Mouse (Mus musculus): ENCODE data around the gene Trex2. TPM values are rescaled to one million over a fixed set of nuclear protein-coding genes. Genes with fewer than 3 reads are reported as not detected.

Gene Trex2
- total and polyA plus RNA-seq, 3 experiments = not detected

- H3K4me1 ChIP-seq (ENCODE audit: insufficient read depth, low read depth, low read length) = no peaks in the 10 kb centered on the region
- TF ChIP-seq GATA2 (IDR thresholded peaks at IDR 0.05; ENCODE audit: borderline replicate concordance, low read depth, low read length) (no peak), TAL1 (conservative IDR thresholded peaks at IDR 0.05; ENCODE audit: low read depth, low read length) (no peak), CTCF (IDR thresholded peaks at IDR 0.05; ENCODE audit: low read depth, low read length) (no peak)
- no peak for DNase-seq (ENCODE audit: low spot score)
- ATAC-seq (ENCODE audit: extremely low read depth, insufficient number of reproducible peaks, low FRiP score, poor library complexity, severe bottlenecking) = no peak
- H3K36me3 ChIP-seq (replicated peaks) = no peaks in the 10 kb centered on the region
- no peaks in the 10 kb centered on the region for H3K9me3 ChIP-seq (replicated peaks)
- H3K27me3 ChIP-seq (ENCODE audit: insufficient read depth, low read length) = peaks cover 8% of the 10 kb centered on the region
- no peak overlapping the region for H3K4me3 ChIP-seq (ENCODE audit: low read depth, low read length)
Observed at GRCm38 (mm10) chrX:73468752-73469151, 33.6 kb upstream of the Trex2 start.

GRCm38 (mm10) chrX:73468330-73468729 lies 33.2 kb upstream of the Trex2 start:
- TF ChIP-seq TAL1 (conservative IDR thresholded peaks at IDR 0.05; ENCODE audit: low read depth, low read length) (no peak), POLR2AphosphoS5 (IDR thresholded peaks at IDR 0.05; ENCODE audit: insufficient replicate concordance, low read depth, low read length) (no peak), GATA1 (IDR thresholded peaks at IDR 0.05; ENCODE audit: borderline replicate concordance, low read length) (no peak), GATA2 (IDR thresholded peaks at IDR 0.05; ENCODE audit: borderline replicate concordance, low read depth, low read length) (no peak), CTCF (IDR thresholded peaks at IDR 0.05; ENCODE audit: low read depth, low read length) (no peak)
- Histone ChIP-seq H3K9me3 (replicated peaks) (no peaks in the 10 kb centered on the region), H3K4me3 (ENCODE audit: low read depth, low read length) (no peak overlapping the region), H3K36me3 (replicated peaks) (no peaks in the 10 kb centered on the region), H3K4me1 (ENCODE audit: insufficient read depth, low read depth, low read length) (no peaks in the 10 kb centered on the region), H3K27me3 (ENCODE audit: insufficient read depth, low read length) (peaks cover 8% of the 10 kb centered on the region)
- DNase-seq (ENCODE audit: low spot score) (no peak), ATAC-seq (ENCODE audit: extremely low read depth, insufficient number of reproducible peaks, low FRiP score, poor library complexity, severe bottlenecking) (no peak)

- Histone ChIP-seq H3K4me1 (ENCODE audit: insufficient read depth, low read depth, low read length) (no peaks in the 10 kb centered on the region), H3K9me3 (replicated peaks) (no peaks in the 10 kb centered on the region), H3K4me3 (ENCODE audit: low read depth, low read length) (no peak overlapping the region), H3K27me3 (ENCODE audit: insufficient read depth, low read length) (peaks cover 8% of the 10 kb centered on the region), H3K36me3 (replicated peaks) (no peaks in the 10 kb centered on the region)
- ATAC-seq (ENCODE audit: extremely low read depth, insufficient number of reproducible peaks, low FRiP score, poor library complexity, severe bottlenecking) (no peak), DNase-seq (ENCODE audit: low spot score) (no peak)
- no peak for TF ChIP-seq GATA2 (IDR thresholded peaks at IDR 0.05; ENCODE audit: borderline replicate concordance, low read depth, low read length)
- no peak for TF ChIP-seq POLR2AphosphoS5 (IDR thresholded peaks at IDR 0.05; ENCODE audit: insufficient replicate concordance, low read depth, low read length)
- no peak for TF ChIP-seq TAL1 (conservative IDR thresholded peaks at IDR 0.05; ENCODE audit: low read depth, low read length)
- no peak for TF ChIP-seq CTCF (IDR thresholded peaks at IDR 0.05; ENCODE audit: low read depth, low read length)
- no peak for TF ChIP-seq GATA1 (IDR thresholded peaks at IDR 0.05; ENCODE audit: borderline replicate concordance, low read length)
Observed at GRCm38 (mm10) chrX:73467446-73468241, 32.5 kb upstream of the Trex2 start.

GRCm38 (mm10) chrX:73465483-73466186 lies 30.5 kb upstream of the Trex2 start:
- no peaks in the 10 kb centered on the region for H3K36me3 ChIP-seq (replicated peaks)
- TF ChIP-seq GATA1 (IDR thresholded peaks at IDR 0.05; ENCODE audit: borderline replicate concordance, low read length) (no peak), TAL1 (conservative IDR thresholded peaks at IDR 0.05; ENCODE audit: low read depth, low read length) (no peak), GATA2 (IDR thresholded peaks at IDR 0.05; ENCODE audit: borderline replicate concordance, low read depth, low read length) (no peak), CTCF (IDR thresholded peaks at IDR 0.05; ENCODE audit: low read depth, low read length) (no peak), POLR2AphosphoS5 (IDR thresholded peaks at IDR 0.05; ENCODE audit: insufficient replicate concordance, low read depth, low read length) (no peak)
- no peak overlapping the region for H3K4me3 ChIP-seq (ENCODE audit: low read depth, low read length)
- DNase-seq (ENCODE audit: low spot score) (no peak), ATAC-seq (ENCODE audit: extremely low read depth, insufficient number of reproducible peaks, low FRiP score, poor library complexity, severe bottlenecking) (no peak)
- H3K9me3 ChIP-seq (replicated peaks) = no peaks in the 10 kb centered on the region
- no peaks in the 10 kb centered on the region for H3K4me1 ChIP-seq (ENCODE audit: insufficient read depth, low read depth, low read length)
- H3K27me3 ChIP-seq (ENCODE audit: insufficient read depth, low read length) = peaks cover 8% of the 10 kb centered on the region

- Histone ChIP-seq H3K27me3 (ENCODE audit: insufficient read depth, low read length) (peaks cover 2% of the 10 kb centered on the region; the same call in 1 of the 2 replicates), H3K36me3 (replicated peaks) (peaks cover 16% of the 10 kb centered on the region), H3K4me3 (ENCODE audit: low read depth, low read length) (no peak overlapping the region), H3K4me1 (ENCODE audit: insufficient read depth, low read depth, low read length) (peaks cover 10% of the 10 kb centered on the region), H3K9me3 (replicated peaks) (no peaks in the 10 kb centered on the region)
- DNase-seq (ENCODE audit: low spot score) (no peak), ATAC-seq (ENCODE audit: extremely low read depth, insufficient number of reproducible peaks, low FRiP score, poor library complexity, severe bottlenecking) (no peak)
- TF ChIP-seq POLR2AphosphoS5 (IDR thresholded peaks at IDR 0.05; ENCODE audit: insufficient replicate concordance, low read depth, low read length) = no peak
- no peak for TF ChIP-seq GATA1 (IDR thresholded peaks at IDR 0.05; ENCODE audit: borderline replicate concordance, low read length)
- no peak for TF ChIP-seq TAL1 (conservative IDR thresholded peaks at IDR 0.05; ENCODE audit: low read depth, low read length)
Observed at GRCm38 (mm10) chrX:73460792-73461191, 25.6 kb upstream of the Trex2 start.

GRCm38 (mm10) chrX:73458877-73459392 lies 23.8 kb upstream of the Trex2 start, which contains the start of gene Haus7:
TSS of gene Haus7 (minus strand) at chrX:73459044.
- Histone ChIP-seq H3K4me3 (ENCODE audit: low read depth, low read length) (peak within 1 kb of the TSS; percentile 72), H3K27me3 (ENCODE audit: insufficient read depth, low read length) (no peaks in the 10 kb centered on the region), H3K4me1 (ENCODE audit: insufficient read depth, low read depth, low read length) (peaks cover 10% of the 10 kb centered on the region), H3K36me3 (replicated peaks) (peaks cover 24% of the 10 kb centered on the region), H3K9me3 (replicated peaks) (no peaks in the 10 kb centered on the region)
- DNase-seq (ENCODE audit: low spot score) (peak; percentile 90), ATAC-seq (ENCODE audit: extremely low read depth, insufficient number of reproducible peaks, low FRiP score, poor library complexity, severe bottlenecking) (peak; percentile 99)
- 0 out of 2 replicates have a peak, but pooled peaks have one; percentile 5 for TF ChIP-seq CTCF (IDR thresholded peaks at IDR 0.05; ENCODE audit: low read depth, low read length)
- TF ChIP-seq TAL1 (conservative IDR thresholded peaks at IDR 0.05; ENCODE audit: low read depth, low read length) = no peak

All from G1E (cell line).